8 mouse cellular contexts compared by ENCODE assay signal in the genomic region with DNA sequence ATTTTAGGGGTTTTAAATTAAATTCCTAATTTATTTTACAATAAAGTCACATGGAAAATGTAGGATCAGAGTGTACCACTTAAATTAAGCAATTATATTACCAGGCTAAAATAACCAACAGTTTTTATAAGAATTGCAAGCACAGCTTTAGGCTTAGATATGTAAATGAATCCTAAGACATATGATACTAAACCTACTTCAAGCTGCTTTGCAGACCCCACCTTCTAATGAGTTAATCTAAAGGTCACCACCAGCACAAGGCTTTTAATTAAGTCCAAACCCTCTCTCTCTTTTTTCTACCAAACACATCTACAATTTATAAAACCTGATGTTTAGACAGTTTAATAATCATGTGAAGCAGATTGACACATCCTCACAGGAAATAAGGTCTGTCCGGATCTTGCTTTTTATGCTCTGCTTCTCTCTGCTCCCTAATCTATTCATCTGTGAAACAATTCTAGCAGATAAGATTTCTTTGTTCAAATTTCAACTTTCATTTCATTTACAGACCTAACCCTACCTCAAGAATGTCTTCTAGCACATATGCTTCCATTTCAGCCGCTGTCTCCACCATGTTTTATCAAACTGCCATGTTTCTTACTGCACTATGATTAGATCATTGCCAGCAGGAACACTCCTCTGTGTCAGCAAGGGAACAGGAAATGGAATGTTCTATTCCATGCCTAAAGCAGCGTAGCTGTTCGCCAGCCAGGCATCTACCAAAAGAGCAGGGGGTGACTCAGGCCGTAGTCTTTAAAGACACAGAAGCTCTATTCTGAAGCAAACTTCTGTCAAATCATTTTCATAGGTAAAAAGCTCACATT. TPM values are rescaled to one million over a fixed set of nuclear protein-coding genes. Genes with fewer than 3 reads are reported as not detected.
A peak's percentile ranks its signal among the peaks of the same experiment; 100 is the strongest.
DNase-seq lines count a peak whose midpoint lies in the region; ATAC-seq and TF ChIP-seq lines count a peak whose summit lies in the region.

No protein-coding gene starts in this region.

- H3K36me3 ChIP-seq in hindbrain, embryonic 13.5 days, result no peaks in the 10 kb centered on the region

- peak overlapping the region; percentile 47 for H3K4me3 ChIP-seq in hindbrain, embryonic 13.5 days
- H3K4me3 ChIP-seq in lung, adult 2 months (replicated peaks; ENCODE audit: extremely low read depth, low read depth, low read length), result peak overlapping the region; percentile 48

- TF ChIP-seq CTCF in lung, adult 2 months (IDR thresholded peaks at IDR 0.05; ENCODE audit: insufficient read depth, low read length), result no peak

- 13% methylated on average over 5 of the region's 5 CpGs for WGBS in hindbrain, embryonic 13.5 days
- WGBS in lung, adult 2 months, result 16% methylated on average over 5 of the region's 5 CpGs

- H3K9ac ChIP-seq in hindbrain, embryonic 13.5 days, result peak overlapping the region; percentile 64

- H3K27me3 ChIP-seq in hindbrain, embryonic 13.5 days, result no peaks in the 10 kb centered on the region

- H3K27ac ChIP-seq in hindbrain, embryonic 13.5 days, result peak overlapping the region; percentile 73

- H3K9me3 ChIP-seq in hindbrain, embryonic 13.5 days, result no peaks in the 10 kb centered on the region

- TF ChIP-seq POLR2A in lung, adult 2 months (IDR thresholded peaks at IDR 0.05; ENCODE audit: borderline replicate concordance, extremely low read depth, low read depth, low read length), result no peak

- peaks cover 11% of the 10 kb centered on the region for H3K4me1 ChIP-seq in hindbrain, embryonic 13.5 days (replicated peaks)
- peaks cover 2% of the 10 kb centered on the region for H3K4me1 ChIP-seq in lung, adult 2 months (ENCODE audit: control insufficient read depth, insufficient read depth, low read length)

- peak; percentile 64 to 65 for DNase-seq in cerebellum, postnatal 10 days
- DNase-seq in frontal cortex, postnatal 36 days (ENCODE audit: low spot score in 2 of 2), result peak; percentile 61 to 76
- DNase-seq in layer of hippocampus, adult 9-10 months (ENCODE audit: low spot score), result peak; percentile 44
- peak; percentile 21 for DNase-seq in lung, adult 2 months
- peak; percentile 12 for DNase-seq in ovary, adult 18-20 months (ENCODE audit: low spot score)
- no peak for DNase-seq in spleen, adult 18-20 months

- H3K4me2 ChIP-seq in hindbrain, embryonic 13.5 days, result peak overlapping the region; percentile 59

- peak; percentile 89 for ATAC-seq in activated CD4-positive, CD25-positive, alpha-beta regulatory T cell, adult 4 months
- peak; percentile 95 for ATAC-seq in hindbrain, embryonic 13.5 days (ENCODE audit: low FRiP score)

RNA-seq across cellular contexts. Expression of gene Ankrd17, which starts 27.0 kb away (rescaled TPM):
- polyA plus RNA-seq in activated CD4-positive, CD25-positive, alpha-beta regulatory T cell, adult 4 months (2017; shearing (Covaris generic)), result 10 to 100 TPM; 41.9 to 48.9 TPM
- 28.1 and 29.7 TPM in 2 replicates for polyA plus RNA-seq in hindbrain, embryonic 13.5 days (2015; fragmentation: Nextera tagmentation; extraction: Ambion mirVana)
- polyA plus RNA-seq in lung, adult 2 months (2012; rRNA removed), result 16.2 and 22.4 TPM in 2 replicates

RNA-seq across cellular contexts. Expression of gene Gm9958, which starts 27.7 kb away (rescaled TPM):
- polyA plus RNA-seq in activated CD4-positive, CD25-positive, alpha-beta regulatory T cell, adult 4 months (2017; shearing (Covaris generic)), result 1 to 10 TPM in 1 of 2 experiments, under 1 TPM in 1; 0.61 to 7.6 TPM
- polyA plus RNA-seq in hindbrain, embryonic 13.5 days (2015; fragmentation: Nextera tagmentation; extraction: Ambion mirVana), result 5.8 and 6.1 TPM in 2 replicates
- 0.57 and 1.8 TPM in 2 replicates for polyA plus RNA-seq in lung, adult 2 months (2012; rRNA removed)

Comparison
In these comparisons a context has a peak if more than half of its experiments do, and no peak if none do; other contexts are left out.
1. DNase-seq: peak in cerebellum, postnatal 10 days (2 of 2), frontal cortex, postnatal 36 days (2 of 2), layer of hippocampus, adult 9-10 months (single experiment), lung, adult 2 months (single experiment) and ovary, adult 18-20 months (single experiment); none in spleen, adult 18-20 months (0 of 2).